Mouse (Mus musculus) midbrain, embryonic 14.5 days (tissue): Measurements from ENCODE around the gene Chst13. TPM values are rescaled to one million over a fixed set of nuclear protein-coding genes. Genes with fewer than 3 reads are reported as not detected.
A peak's percentile ranks its signal among the peaks of the same experiment; 100 is the strongest.

Source experiments
- ATAC-seq: fragments of 200-750 bp; cut with Nextera tagmentation; 2 replicates; pipeline ENCODE4 v1.8.0; 2017; ENCODE audit warnings: moderate number of reproducible peaks, moderate library complexity; ENCODE audit not compliant: low FRiP score, low TSS enrichment
- DNase-seq: peaks from one replicate; pipeline ENCODE4 v3.0.0-alpha.2; 2015
- H3K27ac ChIP-seq: fragments of 300-500 bp; sonication (generic); replicated peaks from 2 replicates; pipeline ENCODE4 v1.5.1; 2014; ENCODE audit warnings: mild to moderate bottlenecking, low read depth, low read length, moderate library complexity
- H3K27me3 ChIP-seq: fragments of 300-500 bp; sonication (generic); 2 replicates; pipeline ENCODE4 v1.6.1; 2014; ENCODE audit warnings: low read length, control low read depth, mixed read lengths; ENCODE audit not compliant: control insufficient read depth, insufficient read depth
- H3K36me3 ChIP-seq: fragments of 300-500 bp; sonication (generic); 2 replicates; pipeline ENCODE4 v1.6.1; 2014; ENCODE audit warnings: low read length, control low read depth; ENCODE audit not compliant: control insufficient read depth, insufficient read depth
- H3K4me1 ChIP-seq: fragments of 300-500 bp; sonication (generic); 2 replicates; pipeline ENCODE4 v1.6.1; 2014; ENCODE audit warnings: mild to moderate bottlenecking, antibody characterized with exemption, low read length, control low read depth; ENCODE audit not compliant: control insufficient read depth, insufficient read depth
- H3K4me2 ChIP-seq: fragments of 300-500 bp; sonication (generic); 2 replicates; pipeline ENCODE4 v1.6.1; 2014; ENCODE audit warnings: mild to moderate bottlenecking, low read length, moderate library complexity
- H3K4me3 ChIP-seq: fragments of 300-500 bp; sonication (generic); replicated peaks from 2 replicates; pipeline ENCODE4 v1.5.1; 2014; ENCODE audit warnings: low read depth, low read length
- H3K9ac ChIP-seq: fragments of 300-500 bp; sonication (generic); replicated peaks from 2 replicates; pipeline ENCODE4 v1.6.1; 2014; ENCODE audit warnings: mild to moderate bottlenecking, low read length, moderate library complexity
- H3K9me3 ChIP-seq: fragments of 300-500 bp; sonication (generic); 2 replicates; pipeline ENCODE4 v1.6.1; 2016; ENCODE audit warnings: low read length, control low read depth, mixed read lengths; ENCODE audit not compliant: control insufficient read depth
- WGBS: fragments of 180-500 bp; shearing (Covaris S2); extraction: QIAGEN DNeasy Blood & Tissue Kit; methylation state at CpG from one replicate; pipeline ENCODE4 v1.1.7; 2014; 5-methylcytosine and 5-hydroxymethylcytosine counted together
- polyA plus RNA-seq: library from polyadenylated mRNA; unstranded; fragments of >200 nt; fragmentation: Nextera tagmentation; extraction: Ambion mirVana; gene quantifications from 2 replicates; pipeline ENCODE4 v1.2.1, GENCODE M21; 2014

Chst13 gene
- polyA plus RNA-seq: 0.22 TPM in 1 of 2 replicates, not detected in the other

GRCm38 (mm10) chr6:90324991-90325390 is at the start of gene Chst13:
Gene Chst13 (minus strand): TSS chr6:90325185.
- H3K27me3 ChIP-seq: no peaks in the 10 kb centered on the region
- 5% methylated on average over 22 of the region's 22 CpGs for WGBS
- no peak within 1 kb of the TSS for H3K4me3 ChIP-seq
- no peaks in the 10 kb centered on the region for H3K36me3 ChIP-seq
- no peaks in the 10 kb centered on the region for H3K4me1 ChIP-seq
- peak within 1 kb of the TSS; percentile 35 for H3K4me2 ChIP-seq
- H3K9ac ChIP-seq: no peak within 1 kb of the TSS; the same call in 1 of the 2 replicates
- no peak within 1 kb of the TSS for H3K27ac ChIP-seq
- no peaks in the 10 kb centered on the region for H3K9me3 ChIP-seq
- DNase-seq (peak; percentile 15), ATAC-seq (no peak)

- Histone ChIP-seq H3K4me3 (no peak overlapping the region), H3K27me3 (no peaks in the 10 kb centered on the region), H3K27ac (no peak overlapping the region), H3K4me2 (no peak overlapping the region), H3K36me3 (peaks cover 70% of the 10 kb centered on the region), H3K9ac (no peak overlapping the region), H3K4me1 (peaks cover 20% of the 10 kb centered on the region), H3K9me3 (no peaks in the 10 kb centered on the region)
- ATAC-seq (no peak), DNase-seq (no peak)
- WGBS: 95% methylated on average over 4 of the region's 4 CpGs
Measured at GRCm38 (mm10) chr6:90374647-90375046, 49.7 kb upstream of the Chst13 start.

- Histone ChIP-seq H3K36me3 (peaks cover 27% of the 10 kb centered on the region), H3K4me1 (peaks cover 20% of the 10 kb centered on the region), H3K9me3 (no peaks in the 10 kb centered on the region), H3K4me2 (peak overlapping the region; percentile 74), H3K4me3 (peak overlapping the region; percentile 88), H3K27me3 (no peaks in the 10 kb centered on the region), H3K9ac (peak overlapping the region; percentile 86), H3K27ac (peak overlapping the region; percentile 85)
- ATAC-seq (peak; percentile 82), DNase-seq (peak; percentile 65)
- under 1% methylated on average over 93 of the region's 98 CpGs for WGBS
Measured at GRCm38 (mm10) chr6:90369725-90370553, 45.0 kb upstream of the Chst13 start.

DNA sequence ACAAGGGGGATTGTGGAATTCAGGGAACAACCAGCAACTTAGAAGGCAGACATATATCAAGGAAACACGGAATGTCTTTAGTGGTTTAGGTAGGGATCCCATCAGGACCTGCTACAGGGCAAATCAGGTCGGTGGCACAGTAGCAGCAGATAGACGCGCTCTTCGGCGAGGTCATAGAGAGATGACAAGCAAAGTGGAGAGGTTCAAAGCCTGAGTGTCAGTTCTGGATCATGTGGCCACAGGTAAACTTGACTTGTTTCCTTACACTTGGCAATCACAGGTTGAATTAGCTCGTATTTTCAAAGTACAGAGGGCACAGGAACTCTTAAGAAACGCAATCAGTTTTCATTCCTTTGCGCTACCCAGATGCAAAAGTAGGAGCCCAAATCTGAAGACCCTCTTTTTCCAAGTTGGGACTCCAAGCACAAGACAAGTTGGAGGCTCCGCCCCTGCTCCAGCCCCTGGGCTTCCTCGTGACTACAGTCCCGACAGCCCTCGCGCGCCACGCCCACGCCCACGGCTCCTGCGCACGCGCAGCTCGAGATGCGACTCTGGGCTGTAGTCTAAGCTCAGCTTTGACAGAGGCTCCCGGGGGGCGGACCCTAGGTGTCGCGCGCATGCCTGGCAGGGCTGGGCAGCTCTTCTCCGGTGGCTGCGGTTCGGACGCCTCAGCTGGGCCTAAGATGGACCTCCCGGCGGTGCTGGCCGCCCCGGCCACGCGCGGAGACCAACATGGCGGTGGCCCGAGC is 44.2 kb upstream of the Chst13 start, which contains the start of gene Zxdc:
TSS of gene Zxdc (plus strand) at position 517 of the 749 bp plus-strand sequence.
- H3K36me3 ChIP-seq: peaks cover 19% of the 10 kb centered on the region
- peak within 1 kb of the TSS; percentile 85 for H3K27ac ChIP-seq
- WGBS: 6% methylated on average over 41 of the region's 41 CpGs
- peak within 1 kb of the TSS; percentile 86 for H3K9ac ChIP-seq
- no peaks in the 10 kb centered on the region for H3K27me3 ChIP-seq
- peaks cover 20% of the 10 kb centered on the region for H3K4me1 ChIP-seq
- peak; percentile 96 for ATAC-seq
- peak within 1 kb of the TSS; percentile 88 for H3K4me3 ChIP-seq
- H3K9me3 ChIP-seq: no peaks in the 10 kb centered on the region
- peak; percentile 99 for DNase-seq
- H3K4me2 ChIP-seq: peak within 1 kb of the TSS; percentile 74

- no peaks in the 10 kb centered on the region for H3K36me3 ChIP-seq
- WGBS: 79% methylated on average over 5 of the region's 5 CpGs
- no peaks in the 10 kb centered on the region for H3K9me3 ChIP-seq
- DNase-seq: no peak
- no peaks in the 10 kb centered on the region for H3K27me3 ChIP-seq
- no peak for ATAC-seq
- no peak overlapping the region for H3K9ac ChIP-seq
- H3K4me2 ChIP-seq: no peak overlapping the region
- H3K27ac ChIP-seq: no peak overlapping the region
- H3K4me3 ChIP-seq: no peak overlapping the region
- H3K4me1 ChIP-seq: no peaks in the 10 kb centered on the region
Measured at GRCm38 (mm10) chr6:90363301-90363700, 38.3 kb upstream of the Chst13 start.

DNA sequence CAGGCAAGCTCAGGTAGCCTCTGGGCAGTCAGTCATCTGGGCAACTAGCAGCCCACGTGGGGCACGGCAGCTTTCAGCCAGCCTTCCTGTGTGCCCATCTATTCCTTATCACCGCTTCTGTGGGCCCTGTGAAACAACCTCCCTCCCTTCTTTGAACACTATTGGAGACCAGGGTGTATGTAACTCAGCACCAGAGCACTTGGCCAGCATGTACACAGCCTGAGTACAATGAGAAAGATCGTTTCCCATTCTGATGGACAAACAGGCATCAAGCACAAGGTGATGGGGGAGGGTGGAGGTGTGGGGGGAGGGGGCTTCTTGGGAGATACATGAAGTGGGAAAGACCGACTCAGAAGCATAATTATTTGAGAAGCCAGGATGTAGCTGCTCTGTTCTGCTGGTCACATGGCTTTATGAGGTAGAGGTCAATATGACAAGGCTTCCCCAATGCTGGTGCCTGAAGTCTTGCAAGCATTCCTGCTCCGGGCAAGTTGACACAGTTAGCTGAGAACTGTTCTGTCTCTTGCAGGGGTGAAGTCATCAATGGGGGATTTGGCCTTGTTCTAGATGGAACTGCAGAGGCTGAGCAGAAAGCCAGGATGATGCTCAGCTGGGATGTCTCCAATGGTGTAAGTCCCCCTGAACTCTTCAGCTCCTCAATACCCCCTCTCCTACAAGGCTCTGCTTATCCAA is 36.1 kb upstream of the Chst13 start:
- H3K27me3 ChIP-seq: no peaks in the 10 kb centered on the region
- no peak overlapping the region for H3K9ac ChIP-seq
- DNase-seq: no peak
- H3K36me3 ChIP-seq: no peaks in the 10 kb centered on the region
- no peak for ATAC-seq
- no peak overlapping the region for H3K27ac ChIP-seq
- H3K4me3 ChIP-seq: no peak overlapping the region
- no peaks in the 10 kb centered on the region for H3K4me1 ChIP-seq
- 86% methylated on average over 6 of the region's 6 CpGs for WGBS
- H3K9me3 ChIP-seq: no peaks in the 10 kb centered on the region
- H3K4me2 ChIP-seq: no peak overlapping the region

DNA sequence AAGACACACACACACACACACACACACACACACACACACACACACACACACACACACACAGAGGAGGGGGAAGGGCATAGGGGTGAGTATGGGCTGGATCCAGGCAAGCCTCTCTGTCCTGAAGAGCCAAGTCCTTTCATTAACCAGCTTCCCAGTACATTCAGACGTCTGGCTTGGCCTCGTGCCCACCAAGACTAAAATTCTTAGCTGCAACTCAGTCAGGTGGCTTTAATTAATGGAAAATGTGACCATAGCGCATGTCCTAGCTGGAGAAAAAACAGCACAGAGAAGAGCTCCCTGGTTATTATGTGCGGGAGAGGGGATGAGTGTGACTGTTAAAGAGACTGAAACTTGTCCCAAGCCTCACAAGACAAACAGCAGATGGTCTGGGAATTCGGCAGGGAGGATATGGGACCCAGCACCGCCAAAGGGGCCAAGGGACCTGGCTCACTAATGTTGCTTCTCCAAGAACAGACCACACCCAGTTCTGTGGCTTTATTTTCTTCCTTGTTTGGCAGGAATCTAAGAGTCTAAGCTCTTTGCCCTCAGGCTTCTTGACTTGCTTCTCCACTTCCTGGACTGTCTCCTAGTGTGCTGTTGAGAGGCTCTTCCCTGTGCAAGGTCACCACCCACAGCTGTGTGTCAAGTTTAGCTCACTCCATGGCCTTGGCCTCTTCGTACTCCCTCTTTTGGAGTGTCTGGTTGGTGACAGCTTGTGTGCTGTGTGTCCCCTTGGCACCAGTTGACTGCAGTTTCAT is 35.2 kb upstream of the Chst13 start:
- H3K36me3 ChIP-seq: no peaks in the 10 kb centered on the region
- H3K27ac ChIP-seq: no peak overlapping the region
- no peak overlapping the region for H3K9ac ChIP-seq
- H3K27me3 ChIP-seq: no peaks in the 10 kb centered on the region
- H3K4me1 ChIP-seq: no peaks in the 10 kb centered on the region
- no peak overlapping the region for H3K4me2 ChIP-seq
- WGBS: 66% methylated on average over 7 of the region's 7 CpGs
- no peaks in the 10 kb centered on the region for H3K9me3 ChIP-seq
- peak; percentile 54 for DNase-seq
- no peak for ATAC-seq
- no peak overlapping the region for H3K4me3 ChIP-seq

GRCm38 (mm10) chr6:90359445-90359844 is 34.5 kb upstream of the Chst13 start:
- Histone ChIP-seq H3K27me3 (no peaks in the 10 kb centered on the region), H3K9me3 (no peaks in the 10 kb centered on the region), H3K27ac (no peak overlapping the region), H3K4me1 (no peaks in the 10 kb centered on the region), H3K4me2 (no peak overlapping the region), H3K9ac (no peak overlapping the region), H3K4me3 (no peak overlapping the region), H3K36me3 (no peaks in the 10 kb centered on the region)
- DNase-seq (no peak), ATAC-seq (no peak)
- WGBS: 43% methylated on average over 2 of the region's 2 CpGs
